Mouse (Mus musculus) G1E-ER4 (cell line): Measurements from ENCODE around the gene Mroh2a. TPM values are rescaled to one million over a fixed set of nuclear protein-coding genes. Genes with fewer than 3 reads are reported as not detected.

Experiments
- GATA1 ChIP-seq: IDR thresholded peaks from one replicate; pipeline ENCODE4 v1.8.0; 2012; ENCODE audit warnings: low read length, inconsistent platforms
- polyA plus RNA-seq: library from polyadenylated mRNA; stranded (reverse); fragments of >175 nt; gene quantifications from 2 replicates; pipeline ENCODE4 v1.2.3, GENCODE M21; 2012

Mroh2a gene
- polyA plus RNA-seq, 1 experiment: not detected

DNA sequence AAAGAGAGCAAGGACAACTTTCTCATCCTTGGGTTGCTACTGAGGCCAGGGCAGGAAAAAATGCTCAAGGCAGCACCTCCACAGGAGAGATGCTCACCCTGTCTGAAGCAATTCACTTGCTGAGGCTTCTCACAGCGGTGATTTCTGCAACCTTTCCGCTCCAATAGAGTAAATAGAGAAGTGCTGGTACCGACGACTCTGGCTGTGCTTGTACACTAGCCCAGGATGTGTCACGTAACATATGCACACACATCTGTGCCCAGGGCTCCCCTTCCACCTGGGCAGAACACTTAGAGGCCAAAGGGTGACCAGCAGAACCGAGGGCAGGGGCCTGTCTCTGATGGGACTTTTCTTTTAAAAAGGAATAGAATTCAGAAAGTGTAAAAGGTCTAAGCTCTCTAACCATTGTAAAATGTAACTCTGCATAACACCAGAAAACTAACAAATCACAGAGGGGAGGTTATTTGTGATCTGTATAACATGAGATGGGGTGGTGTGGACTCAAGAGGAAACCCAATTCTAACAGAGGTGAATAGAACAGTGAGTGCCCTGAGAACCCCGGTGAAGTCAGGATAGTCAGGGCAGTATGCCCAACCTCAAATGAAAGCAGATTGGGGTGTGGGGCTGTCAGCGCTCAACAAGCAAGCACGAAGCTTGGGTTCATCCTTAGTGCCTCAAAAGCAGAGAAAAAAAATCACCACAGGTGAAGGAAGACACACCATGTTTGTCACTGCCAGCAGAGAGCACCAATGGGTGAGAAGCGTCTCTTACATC, 34.0 kb downstream of the Mroh2a start:
- TF ChIP-seq GATA1: no peak

GRCm38 (mm10) chr1:88261706-88262105, 34.9 kb downstream of the Mroh2a start:
- no peak for TF ChIP-seq GATA1

GRCm38 (mm10) chr1:88262255-88262654, 35.5 kb downstream of the Mroh2a start:
- no peak for TF ChIP-seq GATA1

- TF ChIP-seq GATA1: no peak
Observed at GRCm38 (mm10) chr1:88262961-88263360, 36.2 kb downstream of the Mroh2a start.

DNA sequence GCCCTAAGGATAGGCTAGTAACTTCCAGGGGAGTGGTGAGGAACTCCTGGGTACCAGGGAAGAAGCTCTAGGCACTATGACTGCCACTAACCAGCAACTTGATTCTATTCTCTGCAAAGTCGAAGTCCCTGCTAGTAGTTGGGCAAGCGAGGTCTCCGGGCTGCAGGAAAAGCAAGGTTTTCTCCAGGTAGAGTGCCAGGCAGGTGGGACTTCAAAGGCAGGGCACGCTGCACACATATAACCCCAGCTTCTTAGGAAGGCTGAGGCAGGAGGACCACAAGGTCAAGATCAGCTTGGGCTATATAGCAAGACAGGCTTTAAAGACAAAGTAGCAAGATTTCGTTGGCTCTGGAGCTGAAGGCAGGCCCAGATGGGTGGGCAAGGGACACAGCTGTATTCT, 37.0 kb downstream of the Mroh2a start:
- TF ChIP-seq GATA1: no peak

- TF ChIP-seq GATA1: no peak
Observed at GRCm38 (mm10) chr1:88264237-88264868, 37.6 kb downstream of the Mroh2a start.

DNA sequence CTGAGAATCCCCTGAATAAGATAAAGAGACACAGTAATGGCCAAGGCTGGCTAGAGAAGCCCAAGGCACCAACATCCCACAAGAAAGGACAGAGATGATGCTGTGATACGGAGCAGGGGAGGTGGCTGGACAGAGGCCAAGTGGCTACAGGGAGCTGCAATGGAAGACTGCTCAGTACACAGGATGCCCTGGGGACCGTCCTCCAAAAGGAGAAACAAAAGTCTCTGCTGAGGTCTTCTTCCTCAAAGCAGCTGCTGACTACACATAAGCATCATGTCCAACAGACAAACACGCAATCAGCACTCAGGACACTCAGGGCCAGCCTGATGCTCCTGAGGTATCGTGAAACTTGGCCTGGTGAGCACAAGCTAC, 38.1 kb downstream of the Mroh2a start:
- no peak for TF ChIP-seq GATA1

GRCm38 (mm10) chr1:88266123-88266522, 39.3 kb downstream of the Mroh2a start:
- no peak for TF ChIP-seq GATA1

DNA sequence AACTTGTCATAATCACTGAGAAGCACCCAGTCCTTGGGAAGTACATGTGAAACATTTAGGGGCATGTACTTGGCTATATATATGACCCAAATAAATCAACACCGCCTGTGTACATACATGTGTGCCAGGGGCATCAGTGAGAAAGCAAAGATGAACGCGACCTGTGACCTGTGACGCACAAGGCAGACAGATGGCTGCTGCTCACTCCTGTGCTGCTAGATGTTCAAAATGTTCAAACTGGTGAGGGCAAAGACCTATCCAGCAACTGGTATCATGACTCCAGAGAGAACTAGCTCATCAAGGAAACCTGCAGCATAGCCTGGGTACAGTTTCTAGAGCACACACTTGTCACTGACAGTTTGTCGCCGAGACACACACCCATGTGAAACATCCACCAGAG, 40.7 kb downstream of the Mroh2a start:
- no peak for TF ChIP-seq GATA1

GRCm38 (mm10) chr1:88268070-88268469, 41.3 kb downstream of the Mroh2a start:
- TF ChIP-seq GATA1: no peak

DNA sequence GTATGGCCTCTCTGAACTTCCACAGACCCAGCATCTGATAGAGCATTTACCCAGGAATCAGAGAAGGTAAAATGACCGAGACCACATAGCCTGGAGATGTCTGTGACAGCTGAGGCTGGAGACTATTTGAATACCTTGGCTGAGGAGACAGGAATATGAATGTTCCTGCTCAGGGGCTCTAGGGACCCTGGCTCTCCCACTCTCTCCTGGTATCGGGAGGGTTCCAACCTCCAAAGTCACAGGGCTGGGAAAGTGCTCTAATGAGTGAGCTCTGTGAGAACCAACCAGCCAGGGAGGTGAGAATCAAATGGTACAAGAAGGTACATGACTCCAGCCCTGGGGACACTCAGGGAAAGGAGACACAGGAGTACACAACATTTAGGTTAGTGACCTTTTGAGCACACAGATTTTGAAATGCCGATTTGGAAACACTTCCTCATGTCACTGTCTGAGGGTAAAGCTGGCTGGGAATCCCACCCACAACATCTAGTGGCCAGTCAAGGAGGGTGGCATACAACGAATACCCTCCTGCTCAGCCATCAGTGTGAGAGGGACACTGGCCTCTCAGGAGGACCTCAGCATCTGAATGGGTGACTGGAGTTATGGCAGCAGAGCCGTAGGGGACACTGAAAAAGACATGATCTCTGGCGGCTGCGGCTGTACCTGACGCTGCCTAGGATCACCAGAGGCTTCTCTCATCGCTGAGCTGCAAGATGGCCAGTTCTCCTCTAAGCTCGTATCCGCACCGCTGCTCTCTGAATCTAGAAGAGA, 42.9 kb downstream of the Mroh2a start:
- TF ChIP-seq GATA1: no peak

DNA sequence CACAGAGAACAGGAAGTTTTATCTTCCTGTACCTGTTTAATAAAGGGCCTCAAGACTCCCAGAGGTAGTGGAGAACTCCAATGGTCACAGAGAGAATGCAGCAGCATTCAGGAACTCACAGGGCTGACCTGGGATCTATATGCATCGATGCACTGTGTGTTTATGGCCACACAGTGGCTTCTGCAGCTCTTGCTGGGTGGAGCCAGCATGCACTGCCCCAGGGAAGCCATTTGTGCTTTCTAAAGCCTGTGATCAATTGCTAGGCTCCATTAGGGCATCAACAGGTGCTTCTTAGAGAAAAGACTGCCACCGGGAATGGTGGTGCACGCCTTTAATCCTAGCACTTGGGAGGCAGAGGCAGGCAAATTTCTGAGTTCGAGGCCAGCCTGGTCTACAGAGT, 46.1 kb downstream of the Mroh2a start:
- no peak for TF ChIP-seq GATA1

DNA sequence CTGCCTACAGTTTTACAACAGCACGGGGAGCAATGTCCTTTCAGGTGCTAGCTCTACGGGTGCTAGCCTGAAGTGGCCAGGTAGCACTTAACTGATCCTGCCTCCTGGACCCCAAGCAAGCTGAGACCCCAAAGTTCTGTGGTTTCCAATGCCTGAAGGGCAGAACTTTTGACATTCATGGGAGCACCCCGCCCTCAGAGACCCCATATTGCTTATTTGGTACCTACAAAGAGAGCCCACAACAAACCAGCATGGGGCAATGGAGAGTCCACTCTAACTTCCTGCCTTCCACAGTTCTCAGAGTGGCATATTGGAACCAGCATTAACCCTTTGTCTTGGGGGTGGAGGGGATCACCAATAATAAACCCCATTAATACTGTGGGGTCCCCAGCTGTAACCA, 46.5 kb downstream of the Mroh2a start:
- TF ChIP-seq GATA1: no peak

- TF ChIP-seq GATA1: no peak
Observed at GRCm38 (mm10) chr1:88273832-88274231, 47.0 kb downstream of the Mroh2a start.

GRCm38 (mm10) chr1:88274371-88275077, 47.7 kb downstream of the Mroh2a start:
- no peak for TF ChIP-seq GATA1
